Mouse (Mus musculus) liver, embryonic 12.5 days (tissue): ENCODE results near the gene Golt1b. TPM values are rescaled to one million over a fixed set of nuclear protein-coding genes. Genes with fewer than 3 reads are reported as not detected.
A peak's percentile ranks its signal among the peaks of the same experiment; 100 is the strongest.
"Not testable (repeated sequence)": the region's sequence is repeated elsewhere in the genome, so short reads cannot be mapped to it uniquely, and the experiment has no call there.

Source experiments
- ATAC-seq: fragments of 200-750 bp; cut with Nextera tagmentation; 2 replicates; pipeline ENCODE4 v1.8.0; 2017; ENCODE audit warnings: moderate number of reproducible peaks, mild to moderate bottlenecking, moderate library complexity
- H3K27ac ChIP-seq: fragments of 300-500 bp; sonication (generic); 2 replicates; pipeline ENCODE4 v1.5.1; 2016; ENCODE audit warnings: mild to moderate bottlenecking
- H3K27me3 ChIP-seq: fragments of 300-500 bp; sonication (generic); replicated peaks from 2 replicates; pipeline ENCODE4 v1.6.1; 2016; ENCODE audit warnings: mild to moderate bottlenecking, moderate library complexity
- H3K36me3 ChIP-seq: fragments of 300-500 bp; sonication (generic); 2 replicates; pipeline ENCODE4 v1.6.1; 2016; ENCODE audit warnings: mild to moderate bottlenecking, moderate library complexity
- H3K4me1 ChIP-seq: fragments of 300-500 bp; sonication (generic); 2 replicates; pipeline ENCODE4 v1.6.1; 2016
- H3K4me2 ChIP-seq: fragments of 300-500 bp; sonication (generic); 2 replicates; pipeline ENCODE4 v1.6.1; 2016; ENCODE audit warnings: mild to moderate bottlenecking, moderate library complexity
- H3K4me3 ChIP-seq: fragments of 300-500 bp; sonication (generic); 2 replicates; pipeline ENCODE4 v1.5.1; 2016; ENCODE audit warnings: mild to moderate bottlenecking, moderate library complexity
- H3K9ac ChIP-seq: fragments of 300-500 bp; sonication (generic); 2 replicates; pipeline ENCODE4 v1.6.1; 2016; ENCODE audit warnings: mild to moderate bottlenecking, moderate library complexity
- H3K9me3 ChIP-seq: fragments of 300-500 bp; sonication (generic); replicated peaks from 2 replicates; pipeline ENCODE4 v1.6.1; 2016; ENCODE audit warnings: mild to moderate bottlenecking, moderate library complexity
- WGBS: fragments of 180-500 bp; shearing (Covaris S2); methylation state at CpG from one replicate; pipeline ENCODE4 v1.1.7; 2016; ENCODE audit not compliant: insufficient replicate concordance; 5-methylcytosine and 5-hydroxymethylcytosine counted together
- polyA plus RNA-seq: library from polyadenylated mRNA; unstranded; fragments of >200 nt; fragmentation: Nextera tagmentation; extraction: Ambion mirVana; gene quantifications from 2 replicates; pipeline ENCODE4 v1.2.1, GENCODE M21; 2016

Gene Golt1b
- polyA plus RNA-seq: 51.3 and 54.6 TPM in 2 replicates

DNA sequence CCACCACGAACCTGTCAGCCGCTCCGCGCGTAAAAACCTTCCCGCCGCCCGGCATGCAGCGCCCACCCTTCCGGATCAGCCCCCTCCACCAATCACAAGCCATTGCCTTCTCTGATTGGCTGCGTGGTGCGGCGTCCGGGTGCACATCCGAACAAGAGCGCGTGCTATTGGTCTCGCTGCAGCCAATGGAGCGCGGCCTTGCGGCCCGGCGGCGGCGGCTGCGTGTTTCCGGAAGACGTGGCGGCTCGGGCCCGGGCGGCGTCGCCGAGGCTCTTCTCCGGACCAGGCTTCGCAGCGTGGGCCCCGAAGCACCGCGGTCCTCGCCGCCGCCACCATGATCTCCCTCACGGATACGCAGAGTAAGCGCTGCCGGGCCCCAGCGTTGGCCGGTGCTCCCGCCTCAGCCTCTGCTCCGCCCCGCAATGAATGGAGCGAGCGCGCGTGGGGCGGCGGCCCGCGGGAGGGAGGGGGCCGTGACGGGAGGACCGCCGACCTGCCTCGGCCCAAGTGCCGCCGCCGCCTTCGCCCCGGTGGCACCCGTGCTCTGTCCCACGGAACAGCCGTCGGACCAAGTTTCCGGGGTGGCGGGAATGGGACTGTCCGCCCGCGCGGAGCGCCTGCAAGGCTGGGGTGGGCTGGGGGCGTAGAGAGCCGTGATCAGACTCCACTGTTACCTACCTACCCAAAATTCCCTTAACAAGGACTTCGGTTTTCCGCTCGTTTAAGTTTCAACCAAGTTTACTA, at the start of gene Golt1b, which contains the start of gene Recql:
Gene Golt1b (plus strand): TSS at position 211 of the 744 bp plus-strand sequence.
Gene Recql (minus strand): TSS at position 77 of the 744 bp plus-strand sequence.
- H3K4me3 ChIP-seq: peak within 1 kb of the TSS; percentile 95
- peak within 1 kb of the TSS; percentile 87 for H3K4me2 ChIP-seq
- ATAC-seq: peak; percentile 99
- WGBS: under 1% methylated on average over 87 of the region's 87 CpGs
- no peaks in the 10 kb centered on the region for H3K27me3 ChIP-seq
- H3K4me1 ChIP-seq: peaks cover 39% of the 10 kb centered on the region
- peak within 1 kb of the TSS; percentile 82 for H3K27ac ChIP-seq
- peak within 1 kb of the TSS; percentile 92 for H3K9ac ChIP-seq
- peaks cover 23% of the 10 kb centered on the region for H3K36me3 ChIP-seq
- no peaks in the 10 kb centered on the region for H3K9me3 ChIP-seq

DNA sequence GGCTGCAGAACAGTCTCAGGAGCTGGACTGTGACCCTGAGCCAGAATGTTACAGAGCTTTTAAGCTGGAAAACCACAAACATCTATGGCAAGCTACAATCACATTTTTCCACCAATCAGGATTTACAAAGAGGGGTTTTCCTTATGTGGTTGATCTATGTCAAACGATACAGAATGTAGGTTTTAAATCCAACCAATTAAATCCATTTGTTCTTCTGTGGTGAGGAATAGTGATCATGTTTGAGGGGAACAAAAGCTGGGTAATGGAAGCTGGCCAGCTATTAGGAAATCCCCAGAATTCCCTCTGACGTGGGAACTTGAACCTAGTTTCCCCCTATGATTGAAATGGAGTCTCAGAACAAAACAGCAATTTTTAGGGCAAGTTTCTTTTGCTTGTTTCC, 48.1 kb upstream of the Golt1b start:
- Histone ChIP-seq H3K27me3 (0 out of 2 replicates have a peak, but pooled peaks cover 3% of the 10 kb centered on the region), H3K4me1 (no peaks in the 10 kb centered on the region), H3K9me3 (no peaks in the 10 kb centered on the region), H3K9ac (no peak overlapping the region), H3K27ac (no peak overlapping the region), H3K4me3 (no peak overlapping the region), H3K4me2 (no peak overlapping the region), H3K36me3 (no peaks in the 10 kb centered on the region)
- ATAC-seq: no peak
- 47% methylated on average over 2 of the region's 2 CpGs for WGBS

DNA sequence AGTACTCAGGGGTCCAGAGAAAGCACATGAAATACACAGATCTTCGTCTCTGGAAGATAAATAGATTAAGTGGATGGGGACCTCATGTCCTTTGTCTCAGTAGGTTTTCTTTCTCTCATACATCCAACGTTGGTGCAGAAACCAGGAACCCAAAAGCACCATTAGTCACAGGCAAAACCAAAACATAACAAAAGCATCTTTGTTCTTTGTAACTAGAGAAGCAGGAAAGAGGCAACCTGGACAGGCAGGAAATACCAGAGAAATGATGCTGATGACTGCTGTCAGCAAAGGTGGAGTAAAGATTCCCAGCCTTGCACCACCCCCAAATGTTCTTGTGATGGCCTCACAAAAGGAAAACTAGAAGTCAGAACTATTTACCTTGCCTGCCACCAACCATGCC, 47.4 kb upstream of the Golt1b start:
- no peak overlapping the region for H3K4me2 ChIP-seq
- ATAC-seq: no peak
- no peaks in the 10 kb centered on the region for H3K4me1 ChIP-seq
- H3K9me3 ChIP-seq: no peaks in the 10 kb centered on the region
- no peak overlapping the region for H3K4me3 ChIP-seq
- H3K27me3 ChIP-seq: 0 out of 2 replicates have a peak, but pooled peaks cover 3% of the 10 kb centered on the region
- WGBS: 23% methylated on average over 2 of the region's 2 CpGs
- no peaks in the 10 kb centered on the region for H3K36me3 ChIP-seq
- no peak overlapping the region for H3K9ac ChIP-seq
- no peak overlapping the region for H3K27ac ChIP-seq

DNA sequence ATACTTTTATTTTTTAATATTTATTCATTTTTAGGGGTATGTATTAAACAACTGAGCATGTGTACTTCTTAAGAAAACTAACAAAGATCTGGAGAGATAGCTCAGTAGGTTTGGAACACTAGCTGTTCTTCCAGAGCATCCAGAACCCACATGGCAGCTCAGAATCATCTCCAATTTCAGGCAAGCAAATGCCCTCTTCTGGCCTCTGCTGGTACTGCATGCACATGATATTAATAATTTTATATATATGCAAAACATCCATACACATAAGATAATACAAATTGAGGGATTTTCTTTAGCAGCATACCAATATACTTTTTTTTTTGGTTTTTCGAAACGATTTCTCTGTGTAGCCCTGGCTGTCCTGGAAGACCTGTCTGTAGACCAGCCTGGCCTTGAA, 43.5 kb upstream of the Golt1b start:
- Histone ChIP-seq H3K36me3 (no peaks in the 10 kb centered on the region), H3K9ac (no peak overlapping the region), H3K4me3 (no peak overlapping the region), H3K9me3 (no peaks in the 10 kb centered on the region), H3K4me2 (no peak overlapping the region), H3K27ac (no peak overlapping the region), H3K27me3 (0 out of 2 replicates have a peak, but pooled peaks cover 3% of the 10 kb centered on the region), H3K4me1 (peaks cover 15% of the 10 kb centered on the region)
- no peak for ATAC-seq
- WGBS: 35% methylated on average over 2 of the region's 2 CpGs

DNA sequence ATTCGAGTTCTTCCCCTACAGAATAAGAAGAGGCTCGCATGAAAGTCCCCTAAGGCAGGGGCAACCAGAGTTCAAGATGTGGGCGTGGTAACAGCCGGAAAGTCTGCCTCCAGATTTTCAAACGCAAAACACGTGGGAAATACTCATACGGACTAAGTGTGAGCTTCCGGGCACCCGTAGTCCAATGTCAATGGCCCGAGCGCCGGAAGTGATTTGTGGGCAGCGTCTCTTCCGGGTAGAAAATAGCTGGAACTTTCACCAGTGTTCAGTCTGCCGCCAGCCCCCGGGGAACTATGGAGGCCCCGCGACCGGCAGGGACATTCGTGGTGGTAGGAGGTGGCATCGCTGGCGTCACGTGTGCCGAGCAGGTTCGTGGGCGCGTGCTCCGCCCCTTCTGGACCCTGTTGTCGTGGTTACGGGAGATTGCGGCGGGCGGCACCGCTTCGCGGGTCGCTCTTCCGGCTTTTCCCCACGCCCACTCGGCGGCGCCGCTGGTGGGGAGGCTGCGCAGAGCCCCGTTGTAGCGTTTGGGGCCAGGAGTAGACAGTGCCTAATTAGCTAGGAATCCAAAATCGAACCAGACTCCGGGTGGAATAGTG, 41.5 kb upstream of the Golt1b start, which contains the start of gene Pyroxd1:
Gene Pyroxd1 (plus strand): TSS at position 215 of the 599 bp plus-strand sequence.
- H3K27ac ChIP-seq: peak within 1 kb of the TSS; percentile 79
- under 1% methylated on average over 48 of the region's 48 CpGs for WGBS
- peak; percentile 97 for ATAC-seq
- peak within 1 kb of the TSS; percentile 70 for H3K4me2 ChIP-seq
- peak within 1 kb of the TSS; percentile 72 for H3K9ac ChIP-seq
- peaks cover 11% of the 10 kb centered on the region for H3K36me3 ChIP-seq
- no peaks in the 10 kb centered on the region for H3K9me3 ChIP-seq
- peak within 1 kb of the TSS; percentile 71 for H3K4me3 ChIP-seq
- H3K27me3 ChIP-seq: 0 out of 2 replicates have a peak, but pooled peaks cover 3% of the 10 kb centered on the region
- peaks cover 15% of the 10 kb centered on the region for H3K4me1 ChIP-seq

DNA sequence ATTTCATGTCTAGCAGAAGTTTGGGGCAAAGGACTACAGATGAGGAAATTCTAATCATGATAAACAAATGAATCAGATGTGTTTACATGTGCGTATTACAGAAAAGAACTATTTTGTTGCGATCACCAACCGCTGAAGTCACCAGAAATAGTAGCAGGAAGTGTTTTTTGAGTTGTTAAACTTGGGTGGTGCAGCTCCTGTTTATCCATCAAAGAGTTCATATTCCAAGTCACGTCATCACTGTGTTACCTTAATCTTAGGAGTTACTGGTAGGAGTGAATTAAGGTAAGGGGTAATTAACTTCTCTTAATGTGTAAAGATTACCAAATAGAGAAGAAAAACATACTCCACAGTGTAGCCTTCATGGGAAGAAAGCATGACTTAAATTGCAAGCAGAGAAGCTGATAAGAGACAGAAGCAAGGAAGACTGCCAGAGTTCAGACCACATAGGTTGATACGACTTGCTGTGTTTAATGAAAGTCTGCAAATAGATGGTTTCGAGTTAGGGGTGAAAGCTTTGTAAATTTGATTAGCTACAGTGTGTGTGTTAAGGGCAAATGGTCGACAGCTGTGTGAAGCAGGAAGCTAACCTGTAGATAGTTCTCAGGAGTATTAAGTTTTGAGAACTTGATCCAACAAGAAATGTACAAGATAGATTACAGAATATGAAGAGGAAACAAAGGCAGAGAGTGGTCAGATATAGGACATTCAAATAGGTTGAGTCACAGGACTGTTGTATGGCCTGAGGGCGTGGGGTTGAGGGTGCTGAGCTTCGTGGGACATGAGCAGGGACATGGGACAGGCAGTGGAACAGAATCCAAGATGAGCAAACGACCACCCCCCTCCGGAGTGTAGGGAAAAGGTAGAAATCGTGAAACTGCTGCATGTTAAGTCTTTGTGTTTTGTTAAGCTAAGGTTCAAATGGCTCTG, 40.6 kb upstream of the Golt1b start:
- peak overlapping the region; percentile 79 for H3K27ac ChIP-seq
- H3K9me3 ChIP-seq: no peaks in the 10 kb centered on the region
- H3K4me2 ChIP-seq: peak overlapping the region; percentile 70
- WGBS: 42% methylated on average over 12 of the region's 12 CpGs
- 0 out of 2 replicates have a peak, but pooled peaks have one; percentile 11 for ATAC-seq
- 0 out of 2 replicates have a peak, but pooled peaks cover 3% of the 10 kb centered on the region for H3K27me3 ChIP-seq
- H3K36me3 ChIP-seq: peaks cover 18% of the 10 kb centered on the region
- peak overlapping the region; percentile 72 for H3K9ac ChIP-seq
- peak overlapping the region; percentile 71 for H3K4me3 ChIP-seq
- peaks cover 15% of the 10 kb centered on the region for H3K4me1 ChIP-seq

DNA sequence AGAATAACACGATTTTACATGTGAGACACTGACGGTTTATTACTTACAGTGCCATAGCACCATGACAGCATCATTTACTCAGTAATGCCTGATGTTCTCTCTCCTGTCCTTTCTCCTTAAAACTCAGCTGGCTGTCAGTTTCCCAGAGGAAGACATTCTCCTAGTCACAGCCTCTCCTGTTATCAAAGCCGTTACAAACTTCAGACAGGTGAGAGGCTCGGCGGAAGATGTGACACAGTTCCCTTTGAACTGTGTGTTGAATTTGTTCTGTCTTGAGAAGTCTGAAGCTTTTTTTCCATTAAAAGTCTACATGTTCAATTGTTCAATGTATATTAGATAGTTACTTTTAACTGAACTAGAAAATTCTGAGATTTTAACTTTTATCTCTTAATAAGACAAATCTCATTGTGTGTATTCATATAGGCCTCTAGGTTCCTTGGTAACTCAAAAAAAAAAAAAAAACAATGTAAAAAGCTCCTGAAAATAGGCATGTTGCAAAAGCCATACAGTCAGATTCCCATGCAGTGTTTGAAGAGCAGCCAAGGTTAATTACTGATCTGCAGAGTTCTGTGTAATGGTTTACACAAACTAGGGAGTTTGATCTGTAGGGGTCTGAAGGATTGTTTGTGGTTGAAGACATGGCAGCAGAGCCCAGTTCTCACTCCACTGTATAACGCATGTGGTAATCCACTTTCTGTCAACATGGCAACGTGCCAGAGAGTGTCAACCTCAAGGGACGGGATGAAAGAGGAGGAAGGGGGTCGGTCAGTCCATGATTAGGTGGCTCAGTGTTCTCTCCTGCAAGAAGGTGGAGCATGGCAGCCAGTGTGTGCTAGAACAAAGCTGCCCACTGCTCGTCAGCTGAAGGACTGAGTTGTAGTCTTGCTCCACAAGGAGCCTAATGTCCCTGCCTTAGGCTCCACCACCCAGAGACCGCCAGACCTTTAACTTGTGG, 39.3 kb upstream of the Golt1b start:
- no peak overlapping the region for H3K9ac ChIP-seq
- 74% methylated on average over 11 of the region's 11 CpGs for WGBS

DNA sequence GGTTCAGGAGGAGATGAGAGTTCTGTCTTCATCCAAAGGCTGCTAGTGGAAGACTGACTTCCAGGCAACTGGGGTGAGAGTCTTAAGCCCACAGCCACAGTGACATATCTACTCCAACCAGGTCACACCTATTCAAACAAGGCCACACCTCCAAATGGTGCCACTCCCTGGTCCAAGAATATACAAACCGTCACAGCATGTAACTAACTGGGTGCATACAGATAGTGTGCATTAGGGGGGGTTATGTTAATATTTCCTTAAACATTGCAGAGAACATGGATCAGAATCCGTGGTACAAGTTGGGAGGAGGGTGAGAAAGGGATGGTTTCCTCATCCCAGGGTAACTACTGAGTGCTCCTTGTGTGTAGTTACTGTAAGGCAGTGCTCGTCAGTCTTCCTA, 34.9 kb upstream of the Golt1b start:
- 66% methylated on average over 3 of the region's 3 CpGs for WGBS
- peak; percentile 74 for ATAC-seq
- peaks cover 49% of the 10 kb centered on the region for H3K36me3 ChIP-seq

More for the DNA sequence above, 39.3 kb upstream of the Golt1b start:
- Histone ChIP-seq H3K4me3 (no peak overlapping the region), H3K36me3 (peaks cover 31% of the 10 kb centered on the region), H3K4me1 (peaks cover 23% of the 10 kb centered on the region), H3K9me3 (no peaks in the 10 kb centered on the region), H3K27ac (no peak overlapping the region), H3K27me3 (0 out of 2 replicates have a peak, but pooled peaks cover 3% of the 10 kb centered on the region), H3K4me2 (no peak overlapping the region)
- ATAC-seq: no peak

DNA sequence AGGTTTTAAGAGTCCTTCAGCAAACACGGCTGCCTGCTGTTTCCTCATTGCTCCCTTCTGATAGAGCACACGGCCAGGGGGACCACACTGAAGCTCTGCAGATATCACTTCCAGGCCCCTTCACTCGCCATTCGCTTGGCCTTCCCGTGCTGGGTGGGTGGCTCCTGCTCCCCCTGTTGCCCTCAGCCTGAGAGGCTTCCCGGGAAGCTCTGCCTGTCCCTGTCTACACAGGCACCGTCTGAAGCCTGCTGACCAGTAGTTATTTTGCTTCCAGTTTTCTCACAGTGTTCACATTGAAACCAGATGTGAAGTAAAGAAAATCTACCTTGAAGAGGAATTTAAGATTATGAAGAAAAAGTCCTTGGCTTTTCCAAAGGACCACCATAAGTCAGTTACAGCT, 29.9 kb upstream of the Golt1b start:
- H3K27ac ChIP-seq: no peak overlapping the region
- H3K4me3 ChIP-seq: no peak overlapping the region
- H3K9me3 ChIP-seq: no peaks in the 10 kb centered on the region
- H3K4me2 ChIP-seq: no peak overlapping the region
- H3K36me3 ChIP-seq: peaks cover 67% of the 10 kb centered on the region
- no peaks in the 10 kb centered on the region for H3K27me3 ChIP-seq
- WGBS: 72% methylated on average over 7 of the region's 7 CpGs
- no peak overlapping the region for H3K9ac ChIP-seq
- no peak for ATAC-seq
- 0 out of 2 replicates have a peak, but pooled peaks cover 4% of the 10 kb centered on the region for H3K4me1 ChIP-seq

More for the DNA sequence above, 34.9 kb upstream of the Golt1b start:
- H3K4me2 ChIP-seq, H3K27me3 ChIP-seq, H3K27ac ChIP-seq, H3K9ac ChIP-seq, H3K9me3 ChIP-seq, H3K4me3 ChIP-seq: not testable (repeated sequence)
- H3K4me1 ChIP-seq: peaks cover 11% of the 10 kb centered on the region; the same call in 1 of the 2 replicates

DNA sequence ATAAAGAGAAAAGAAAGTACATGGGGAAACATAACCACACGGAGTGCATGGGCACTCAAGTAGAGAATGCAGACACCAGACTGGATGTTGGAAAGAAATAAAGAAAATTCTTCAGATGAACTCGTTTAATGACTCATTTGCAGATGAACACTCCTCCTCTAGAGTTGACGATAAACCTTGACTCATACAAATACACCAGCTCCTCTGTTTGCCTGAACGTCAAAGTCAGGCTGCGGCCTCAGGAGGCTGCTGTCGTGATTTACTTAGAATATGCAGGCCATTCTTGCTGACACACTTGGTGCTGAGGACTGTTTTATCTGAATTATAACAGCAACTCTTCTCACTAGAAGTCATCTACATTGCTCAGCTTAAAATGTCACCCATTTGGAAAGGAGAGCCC, 25.0 kb upstream of the Golt1b start:
- no peak for ATAC-seq
- no peaks in the 10 kb centered on the region for H3K27me3 ChIP-seq
- no peak overlapping the region for H3K27ac ChIP-seq
- no peaks in the 10 kb centered on the region for H3K4me1 ChIP-seq
- no peak overlapping the region for H3K4me3 ChIP-seq
- peaks cover 86% of the 10 kb centered on the region for H3K36me3 ChIP-seq
- H3K9me3 ChIP-seq: no peaks in the 10 kb centered on the region
- no peak overlapping the region for H3K9ac ChIP-seq
- H3K4me2 ChIP-seq: no peak overlapping the region
- WGBS: 90% methylated on average over 6 of the region's 6 CpGs
